Mouse (Mus musculus) left cerebral cortex, postnatal 14 days (tissue): ENCODE measurements at regions not wholly inside any gene's neighbourhood (a gene's known extent, or its start where the extent isn't known, plus 50 kb on each side); places are given as distances from the start of the nearest gene placed in this dataset.

Experiments
- DNase-seq, 2 experiments: peaks; one replicate each; pipeline ENCODE4 v3.0.0; 2021 to 2022; ENCODE audit warnings: low spot score in 2 of 2, mixed read lengths in 1 of 2
- intact Hi-C: fragments of 180-260 bp; cut with DNase I; formaldehyde crosslinking; loops from one replicate; pipeline ENCODE4 v1.15.1; 2025

DNA sequence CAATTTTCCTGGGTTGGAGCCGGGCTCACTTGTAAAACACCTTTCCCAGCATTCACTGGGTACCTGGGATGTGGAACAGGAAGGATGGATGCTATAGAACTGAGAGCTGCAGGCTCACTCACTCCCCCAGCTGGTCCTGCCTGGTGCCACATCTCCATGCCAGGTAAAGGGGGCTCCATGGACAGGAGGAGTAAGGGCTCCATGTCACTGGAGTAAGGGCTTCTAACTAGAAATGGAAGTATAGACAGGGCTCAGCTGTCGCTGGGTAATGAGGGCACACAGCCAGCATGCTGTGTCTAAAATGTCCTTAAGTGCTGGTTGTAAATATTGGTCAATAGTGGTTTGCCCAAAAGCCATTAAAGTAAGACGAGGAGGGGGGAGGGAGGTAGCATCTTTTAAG lies 99.4 kb upstream of the Gpr12 start:
- no peak for DNase-seq
- intact Hi-C loops, result no loop called here

DNA sequence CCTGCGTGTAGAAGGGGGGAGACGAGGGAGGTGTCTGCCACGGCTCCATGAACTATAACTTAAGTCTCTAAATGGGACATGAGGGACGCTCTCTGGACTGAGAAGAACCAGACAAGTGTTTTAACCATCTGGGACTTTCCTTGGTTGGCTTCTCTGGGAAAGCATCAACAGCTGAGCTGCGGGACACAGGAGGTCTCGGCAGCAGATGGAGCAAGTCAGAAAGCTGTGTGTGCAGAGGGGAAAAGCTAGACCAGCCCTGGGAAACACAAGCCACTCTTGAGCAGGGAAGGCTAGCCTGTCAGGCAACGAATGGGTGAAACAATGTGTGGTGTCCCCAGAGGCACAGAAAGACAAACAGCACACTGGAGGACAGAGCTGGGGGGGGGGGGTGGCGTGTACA lies 98.5 kb upstream of the Gpr12 start:
- intact Hi-C loops, result no loop called here
- no peak for DNase-seq

DNA sequence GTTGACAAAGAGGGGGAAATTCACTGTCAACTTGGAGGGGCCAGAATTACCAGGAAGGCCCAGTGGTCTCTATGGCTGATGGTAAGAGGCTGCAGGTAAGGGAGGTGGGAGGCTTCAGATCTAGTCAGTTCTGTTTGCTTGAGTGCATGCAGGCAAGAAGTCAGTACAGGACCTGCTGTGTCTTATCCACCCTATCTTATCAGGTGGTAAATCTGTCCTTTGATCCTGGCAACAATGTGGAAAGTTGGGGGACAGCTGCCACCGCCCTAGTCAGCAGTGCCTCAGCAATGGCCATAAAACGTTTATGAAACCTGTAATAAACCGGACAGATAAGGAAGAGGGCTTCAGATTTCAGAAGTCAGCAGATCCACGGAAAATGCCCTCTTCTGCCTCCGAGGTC lies 97.9 kb upstream of the Gpr12 start:
- DNase-seq, result no peak
- intact Hi-C loops, result no loop called here

DNA sequence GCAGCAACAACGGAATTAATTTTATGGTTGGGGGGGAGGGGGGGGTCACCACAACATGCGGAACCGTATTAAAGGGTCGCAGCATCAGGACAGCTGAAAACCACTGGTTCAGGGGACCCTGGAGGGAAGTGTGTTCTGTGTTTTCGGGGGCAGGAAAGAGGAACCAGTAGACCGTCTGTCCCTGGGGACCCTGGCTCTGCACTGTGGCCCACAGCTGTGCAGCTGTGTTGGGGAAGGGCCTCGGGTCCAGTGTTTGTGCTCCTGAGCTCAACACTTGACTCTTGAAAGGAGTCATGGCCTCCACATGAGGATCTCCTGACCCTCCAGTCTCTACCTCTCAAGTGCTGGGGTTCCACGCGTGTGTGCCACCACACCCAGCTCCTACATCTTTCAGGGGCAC lies 96.5 kb upstream of the Gpr12 start:
- no peak for DNase-seq
- intact Hi-C loops, result no loop called here

DNA sequence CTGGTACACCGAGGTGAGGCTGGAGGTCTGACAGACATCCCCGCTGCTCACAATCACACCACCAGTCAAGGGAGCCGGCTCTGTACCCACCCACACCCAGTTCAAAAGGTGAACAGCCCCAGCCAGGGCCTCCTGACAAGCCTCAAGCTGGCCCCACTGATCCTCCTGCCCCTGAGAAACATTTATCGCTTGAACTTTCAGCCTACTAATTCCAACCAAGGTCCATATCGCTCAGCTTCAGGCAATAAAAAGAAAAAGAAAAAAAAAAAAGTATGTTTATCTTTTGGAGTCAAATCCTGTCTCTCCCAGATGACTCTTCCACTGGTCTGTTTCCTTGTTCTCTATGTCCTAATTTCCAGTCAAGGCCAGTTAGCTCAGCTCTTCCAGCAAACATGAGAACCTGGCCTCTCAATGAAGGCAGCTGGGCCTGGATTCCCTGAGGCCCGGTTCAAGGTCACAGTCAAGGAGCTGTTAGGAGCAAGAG lies 94.2 kb upstream of the Gpr12 start:
- intact Hi-C loops, result no loop called here

DNA sequence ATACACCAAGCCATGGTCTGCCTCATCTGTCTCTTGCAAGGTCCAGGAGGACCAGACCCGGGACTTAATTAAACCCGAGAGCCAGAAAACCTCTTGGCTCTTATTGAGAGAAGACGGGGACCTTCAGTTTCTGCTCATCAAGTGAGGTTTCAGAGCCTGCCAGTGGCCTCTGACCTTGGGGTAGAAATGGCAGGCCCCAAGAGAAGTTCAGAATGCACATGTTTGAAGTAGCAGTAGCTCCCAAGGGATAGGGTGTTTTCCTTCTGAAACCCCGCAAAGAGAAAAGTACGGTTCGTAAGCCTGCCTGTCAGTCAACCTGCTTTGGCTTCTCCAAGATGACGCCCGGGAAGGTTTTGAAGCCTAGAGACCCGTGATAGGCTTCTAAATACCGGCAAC lies 93.7 kb upstream of the Gpr12 start:
- no peak for DNase-seq
- intact Hi-C loops, result no loop called here

More for the DNA sequence above, 94.2 kb upstream of the Gpr12 start:
- DNase-seq, result no peak

DNA sequence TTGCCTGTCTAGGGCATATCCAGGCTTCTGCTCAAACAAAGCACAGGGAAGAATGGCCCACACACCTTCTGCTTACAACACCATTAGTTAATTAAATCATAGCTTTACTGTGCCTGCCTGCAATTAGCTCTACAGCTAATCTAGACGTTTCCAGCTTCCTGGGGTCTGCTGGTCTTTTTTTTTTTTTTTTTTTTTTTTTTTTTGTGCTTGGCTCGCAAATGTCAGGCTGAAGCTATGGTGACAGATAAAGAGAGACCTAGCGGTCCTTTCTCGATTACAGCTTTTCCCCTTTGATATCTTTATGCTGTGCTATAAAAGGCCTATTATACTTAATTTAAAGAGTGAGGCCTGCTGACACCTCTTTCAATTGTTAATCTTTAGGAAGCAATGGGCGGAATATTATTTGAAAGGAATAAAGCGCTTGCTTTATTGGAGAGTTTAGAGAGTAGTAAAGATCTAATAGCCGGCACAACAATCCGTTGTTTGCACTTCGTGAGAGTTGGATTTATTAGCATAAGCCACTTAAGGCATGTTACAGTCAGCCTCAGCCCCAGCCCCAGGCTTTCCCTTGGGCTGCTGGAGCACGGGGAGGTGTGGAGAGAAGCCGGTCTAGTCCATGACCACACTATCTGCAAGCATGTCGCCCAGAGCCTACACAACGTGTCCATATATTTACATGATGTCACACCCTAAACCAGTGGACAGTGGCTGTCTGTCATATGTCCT lies 93.2 kb upstream of the Gpr12 start:
- intact Hi-C loops, result no loop called here
- no peak for DNase-seq

DNA sequence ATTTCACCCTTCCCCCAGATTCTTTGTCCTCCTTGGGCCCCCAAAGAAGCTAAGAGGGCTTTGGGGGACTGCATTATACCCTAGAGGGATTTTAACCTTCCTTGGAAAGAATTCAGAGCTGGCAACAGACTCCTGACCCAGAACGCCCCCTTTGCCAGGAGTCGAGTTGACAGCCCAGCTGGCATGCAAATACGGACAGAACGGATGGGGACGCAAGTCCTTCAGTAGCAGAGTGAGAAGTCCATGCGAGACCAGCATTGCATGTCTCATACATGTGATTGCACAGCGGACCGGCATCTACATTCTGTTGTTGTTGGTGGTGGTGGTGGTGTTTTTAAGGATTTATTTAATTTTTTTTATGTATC lies 92.1 kb upstream of the Gpr12 start:
- intact Hi-C loops, result no loop called here
- DNase-seq, result no peak

DNA sequence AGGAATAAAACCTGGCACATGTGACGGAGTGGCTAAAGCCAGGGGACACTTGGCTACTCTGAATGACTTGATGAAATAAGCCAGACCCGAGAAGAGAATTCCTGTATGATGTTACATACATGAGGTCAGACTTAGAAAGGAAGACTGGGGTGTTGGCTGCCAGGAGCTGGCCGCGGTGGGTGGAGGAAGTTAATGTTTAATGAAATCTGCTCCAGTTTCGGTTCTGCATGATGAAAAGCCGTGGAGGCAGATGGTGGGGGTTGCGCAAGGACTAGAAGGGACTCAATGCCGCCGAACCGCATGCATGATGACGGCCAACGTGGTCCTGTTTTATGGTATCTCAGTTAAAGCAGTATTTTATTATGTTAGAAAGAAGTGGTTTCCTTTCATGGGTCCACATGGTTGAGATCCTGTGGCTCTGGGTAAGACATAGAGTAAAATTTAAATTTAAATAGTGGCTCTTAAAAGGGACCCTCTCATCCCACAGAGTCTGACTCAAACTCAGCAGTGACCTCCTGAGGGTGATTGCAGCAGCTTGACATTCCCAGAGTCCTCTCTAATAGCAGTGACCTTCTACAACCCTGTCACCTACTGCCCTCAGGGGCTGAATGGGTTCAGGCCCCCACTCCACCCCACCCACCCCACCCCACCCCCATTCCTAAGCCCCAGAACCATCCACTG lies 91.6 kb upstream of the Gpr12 start:
- intact Hi-C loops, result no loop called here
- peak in 1 of 2 experiments; percentile 32 for DNase-seq

DNA sequence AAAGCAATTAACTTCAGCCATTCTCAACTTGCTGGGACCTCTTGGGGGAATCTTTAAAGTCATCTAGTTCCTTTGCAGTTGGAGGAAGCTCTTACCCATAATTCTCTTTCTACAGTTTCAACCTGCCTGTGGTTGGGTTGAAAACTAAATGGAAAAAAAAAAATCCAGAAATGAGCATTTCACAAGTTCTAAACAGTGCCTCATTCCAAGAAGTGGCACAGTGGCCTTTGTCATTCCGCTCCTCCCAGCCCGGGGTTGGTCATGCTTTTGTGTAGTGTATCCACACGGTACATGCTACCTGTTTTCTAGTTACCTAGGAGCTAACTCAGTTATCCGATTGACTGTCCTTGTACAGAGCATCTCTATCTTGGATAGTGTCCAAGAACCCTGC lies 90.8 kb upstream of the Gpr12 start:
- intact Hi-C loops, result loop anchor here (1.0 to 2.0 kb wide), 2 partner anchors 228 to 643 kb away; no protein-coding TSS in a partner anchor
- DNase-seq, result no peak

DNA sequence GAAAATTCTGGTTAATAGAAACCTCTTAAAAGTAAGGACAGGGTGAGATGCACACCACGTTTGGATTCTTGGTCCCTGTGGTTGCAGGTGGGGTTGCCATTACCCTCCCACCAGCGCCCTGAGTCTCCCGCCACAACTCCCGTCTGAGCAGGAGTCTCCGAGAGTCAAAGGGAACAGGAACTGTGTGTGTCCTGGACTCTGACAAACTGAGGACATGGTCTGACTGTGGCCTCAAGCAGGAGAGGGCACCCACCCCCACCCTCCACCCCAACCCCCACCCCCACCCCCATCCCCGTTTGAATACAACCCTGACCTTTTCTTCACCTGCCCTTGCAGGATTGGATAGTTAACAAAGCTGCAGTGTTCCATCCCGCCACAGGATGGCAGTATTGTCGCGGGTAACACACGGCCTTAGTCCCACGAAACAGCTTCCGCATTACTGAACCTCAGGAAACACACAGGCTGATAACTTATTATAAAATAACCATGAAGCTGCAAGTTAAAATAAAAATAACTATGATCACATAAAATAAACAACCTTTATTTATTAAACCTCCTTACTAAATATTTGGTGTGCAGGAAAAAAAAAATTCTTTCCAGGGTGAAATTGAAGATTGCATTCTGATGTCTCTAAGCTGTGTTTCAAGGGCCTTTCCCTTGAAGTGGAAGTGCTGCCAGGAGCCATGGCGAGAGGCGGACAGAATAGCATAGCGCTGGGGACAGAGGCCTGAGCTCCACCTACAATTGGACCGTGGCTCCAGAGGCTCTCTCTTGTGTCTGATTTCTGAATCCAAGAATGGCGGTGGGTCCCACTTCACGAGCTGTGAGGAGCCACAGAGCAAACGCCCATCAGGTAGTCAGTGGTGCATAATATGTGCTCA lies 90.2 kb upstream of the Gpr12 start:
- DNase-seq, result peak; percentile 67 to 76
- intact Hi-C loops, result loop anchor here (1.0 to 2.0 kb wide), 2 partner anchors 229 to 644 kb away; no protein-coding TSS in a partner anchor

DNA sequence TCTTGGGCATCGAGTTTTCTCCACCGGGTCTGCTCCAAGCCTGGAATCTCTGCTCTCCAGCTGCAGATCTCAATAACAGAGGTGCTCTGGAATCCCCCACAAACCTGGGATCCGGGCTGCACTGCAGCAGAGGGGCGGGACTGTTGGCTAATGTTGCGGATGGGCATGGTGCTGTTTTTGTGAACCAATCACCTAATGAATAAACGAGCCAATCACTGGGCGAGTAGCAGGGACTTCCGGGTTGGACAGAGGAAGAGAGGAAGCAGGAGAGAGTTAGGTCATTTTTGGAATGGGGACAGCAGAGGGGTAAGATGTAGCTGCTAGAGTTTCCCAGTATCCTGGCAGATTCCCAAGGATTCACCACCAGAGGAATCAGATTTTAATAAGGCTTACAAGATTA lies 76.7 kb upstream of the Gpr12 start:
- DNase-seq, result no peak
- intact Hi-C loops, result no loop called here

DNA sequence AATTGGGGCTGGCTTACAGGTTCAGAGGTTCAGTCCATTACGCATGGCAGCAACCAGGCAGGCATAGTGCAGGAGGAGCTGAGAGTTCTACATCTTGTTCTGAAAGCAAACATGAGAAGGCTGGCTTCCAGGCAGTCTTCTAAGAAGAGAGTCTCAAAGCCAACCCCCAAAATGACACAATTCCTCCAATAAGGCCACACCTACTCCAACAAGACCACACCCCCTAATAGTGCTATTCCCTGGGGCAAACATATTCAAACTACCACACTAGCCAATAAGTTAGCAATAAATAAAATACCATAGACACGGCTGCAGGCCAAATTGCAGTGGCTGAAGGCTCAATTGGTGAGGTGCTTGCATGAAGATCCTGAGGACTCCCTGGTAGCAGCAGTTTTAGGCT lies 72.2 kb upstream of the Gpr12 start:
- intact Hi-C loops, result no loop called here
- no peak for DNase-seq

DNA sequence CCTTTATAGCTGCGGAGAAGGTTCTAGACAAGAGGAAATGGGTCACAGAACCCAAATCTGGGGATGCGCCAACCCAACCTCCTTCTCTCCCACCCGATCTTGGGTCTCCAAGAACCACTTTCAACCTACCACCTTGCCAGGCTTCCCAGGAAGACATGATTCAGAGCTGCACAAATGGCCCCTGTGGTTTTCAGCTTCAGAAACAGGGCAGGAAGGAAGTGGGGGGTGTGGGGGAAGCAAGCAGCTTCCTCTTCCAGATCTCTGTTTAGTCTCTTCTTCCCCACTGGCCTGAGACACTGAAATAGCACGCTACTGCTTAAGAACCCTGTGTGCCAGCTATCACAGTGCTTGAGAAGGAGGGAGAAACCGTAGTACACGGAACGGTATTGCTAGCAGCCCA lies 70.4 kb upstream of the Gpr12 start:
- intact Hi-C loops, result no loop called here
- DNase-seq, result no peak

DNA sequence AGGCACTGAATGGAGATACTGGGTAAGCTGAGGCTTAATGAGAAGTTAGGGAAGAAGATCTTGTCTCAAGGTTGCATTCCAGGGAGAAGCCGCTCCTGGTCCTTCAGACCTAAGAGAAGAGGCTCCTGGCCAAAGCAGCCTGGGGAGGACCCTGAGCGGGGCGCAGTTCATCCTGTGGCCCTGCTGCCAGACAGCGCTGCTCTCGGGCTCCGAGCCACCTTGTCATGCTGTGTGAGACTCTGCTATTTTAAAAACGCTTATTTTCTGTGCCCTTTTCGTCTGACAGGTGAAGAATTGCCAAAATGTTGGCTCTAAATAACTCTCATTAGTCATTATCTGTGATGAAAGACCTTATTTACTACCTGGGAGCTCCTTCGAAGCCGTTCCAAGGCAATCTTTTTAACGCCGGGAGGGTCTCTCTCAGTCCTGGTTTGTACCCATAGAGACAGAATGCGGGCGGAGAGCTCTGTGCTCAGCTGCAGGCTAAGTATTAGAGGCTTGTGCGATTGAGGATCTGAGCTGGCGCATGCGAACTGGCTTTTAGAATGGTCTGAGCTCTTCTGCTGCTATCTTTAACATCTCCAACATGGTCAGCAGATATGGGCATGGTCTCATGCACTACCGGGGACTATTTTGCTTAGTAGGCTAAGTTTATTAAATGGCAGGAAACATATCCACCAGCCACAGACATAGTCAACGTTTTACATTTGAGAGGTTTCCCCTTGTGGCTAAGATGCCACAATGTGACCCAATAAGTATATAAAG lies 68.8 kb upstream of the Gpr12 start:
- intact Hi-C loops, result no loop called here
- no peak for DNase-seq

DNA sequence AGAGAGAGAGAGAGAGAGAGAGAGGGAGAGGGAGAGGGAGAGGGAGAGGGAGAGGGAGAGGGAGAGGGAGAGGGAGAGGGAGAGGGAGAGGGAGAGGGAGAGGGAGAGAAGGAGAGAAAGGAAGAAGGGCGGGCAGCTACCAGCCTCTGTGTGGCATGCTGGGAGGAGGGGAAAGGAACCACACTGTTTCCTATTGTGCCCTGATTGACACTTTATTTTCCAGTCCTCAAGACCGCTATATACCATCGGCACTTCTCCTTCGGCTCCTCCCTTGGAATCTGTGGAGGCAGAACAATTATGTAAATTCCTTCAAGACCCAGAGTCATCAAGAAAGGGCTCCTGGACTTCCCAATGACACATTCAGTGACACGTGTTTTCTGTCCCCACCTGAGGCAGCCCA lies 67.8 kb upstream of the Gpr12 start:
- no peak for DNase-seq
- intact Hi-C loops, result no loop called here

DNA sequence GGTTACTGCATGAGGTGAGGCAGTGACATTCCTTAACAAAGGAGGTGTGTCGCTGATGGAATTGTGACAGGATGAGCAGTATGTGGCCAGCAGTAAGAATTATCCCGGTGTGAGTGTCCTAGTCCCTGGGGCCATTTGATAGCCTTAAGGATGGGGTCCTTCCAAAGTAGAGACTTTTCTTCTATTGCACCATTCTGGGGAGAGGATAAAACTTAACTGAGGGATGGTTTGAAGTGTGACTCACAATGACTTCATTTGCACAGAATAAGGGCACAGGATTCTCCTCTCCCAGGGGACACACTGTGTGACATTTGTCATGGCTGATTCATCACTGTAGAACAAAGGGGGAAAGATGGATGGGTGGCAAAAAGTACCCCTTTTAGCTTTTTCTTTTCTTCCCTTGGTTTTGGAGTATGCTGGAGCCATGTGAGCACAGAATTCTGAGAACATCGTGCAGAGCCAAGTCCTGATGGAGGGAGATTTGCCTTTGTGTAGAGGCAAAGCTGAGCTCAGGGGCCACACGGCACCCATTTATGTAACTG lies 63.6 kb upstream of the Gpr12 start:
- intact Hi-C loops, result loop anchor here (5.0 kb wide), 1 partner anchor 66 kb away; no protein-coding TSS in a partner anchor
- no peak for DNase-seq

DNA sequence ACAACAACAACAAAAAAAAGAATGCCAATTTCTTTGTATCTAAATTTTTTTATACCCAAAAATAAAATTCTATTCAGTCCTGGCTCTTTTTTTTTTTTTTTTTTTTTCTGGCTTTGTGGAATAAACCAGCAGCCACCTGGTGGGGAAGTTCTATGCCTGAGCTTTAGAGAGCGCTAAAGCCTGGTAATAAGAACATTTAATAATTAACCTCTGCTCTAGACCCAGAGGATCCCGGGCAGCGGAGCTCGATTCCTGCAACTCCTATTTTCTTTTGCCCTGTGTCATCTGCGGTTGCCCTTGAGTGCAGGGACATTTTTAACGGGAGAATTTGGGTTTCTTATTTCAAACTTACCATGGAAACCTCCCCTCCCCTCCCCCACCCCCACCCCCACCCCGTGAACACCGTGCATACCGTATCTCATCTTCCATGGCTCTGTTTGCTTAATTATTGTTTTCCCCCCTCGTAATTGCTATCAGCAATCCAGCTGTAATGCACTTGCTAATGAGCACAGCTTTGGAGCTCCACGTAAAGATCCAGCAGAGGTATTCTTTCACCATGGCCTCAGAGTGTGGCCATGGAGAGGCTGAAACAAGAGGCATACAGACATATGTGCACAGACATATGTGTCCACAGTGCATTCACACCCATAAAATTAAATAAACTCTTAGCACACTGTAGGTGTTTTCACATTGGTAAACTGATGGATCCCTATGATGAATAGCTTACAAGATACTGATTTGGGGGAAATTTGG lies 62.8 kb upstream of the Gpr12 start:
- intact Hi-C loops, result loop anchor here (5.0 kb wide), 1 partner anchor 66 kb away; no protein-coding TSS in a partner anchor
- no peak for DNase-seq
